Mouse (Mus musculus): ENCODE measurements around the gene Mrm3.

DNA sequence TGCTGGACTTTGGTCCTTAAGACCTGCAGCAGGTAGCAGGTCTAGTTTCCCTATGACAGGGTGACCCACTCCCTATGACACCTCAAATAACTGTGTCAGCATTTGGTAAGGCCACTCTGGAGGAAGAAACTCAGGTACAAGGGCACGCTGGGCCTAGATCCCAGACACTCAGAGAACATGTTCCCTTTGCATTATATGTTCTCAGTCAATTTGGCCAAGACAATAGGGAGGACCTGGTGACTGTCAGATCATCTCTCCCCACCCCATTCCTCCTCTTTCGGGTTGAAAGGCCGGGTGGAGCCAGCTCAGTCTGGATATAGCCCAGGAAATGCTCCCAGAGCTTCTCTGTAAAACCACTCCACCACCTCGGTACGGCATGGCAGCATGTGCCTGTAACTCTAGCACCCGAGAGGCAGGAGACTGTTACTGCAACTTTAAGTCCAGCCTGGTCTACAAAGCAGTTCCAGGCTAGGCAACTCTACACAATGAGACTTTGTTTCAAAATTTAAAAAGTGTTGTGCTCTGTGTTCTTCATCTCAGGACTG, 25.1 kb downstream of the Mrm3 start:
- TF ChIP-seq POU5F1 (IDR thresholded peaks at IDR 0.05; ENCODE audit: borderline replicate concordance, low read length) (no peak), CTCF (conservative IDR thresholded peaks at IDR 0.05; ENCODE audit: low read length) (no peak), NANOG (IDR thresholded peaks at IDR 0.05; ENCODE audit: borderline replicate concordance, low read length) (no peak)
